Mouse (Mus musculus) adrenal gland, postnatal 14 days (tissue): ENCODE results near the gene Tpm4. TPM values are rescaled to one million over a fixed set of nuclear protein-coding genes. Genes with fewer than 3 reads are reported as not detected.

Experiments used
- DNase-seq: peaks from one replicate; pipeline ENCODE4 v3.0.0; 2021; ENCODE audit warnings: mixed read lengths
- total RNA-seq: library from RNA; stranded (reverse); gene quantifications from 2 replicates; pipeline ENCODE4 v1.2.3, GENCODE M21; 2021

Tpm4 gene
- total RNA-seq, 1 experiment from 2014 or later, result 286 TPM

GRCm38 (mm10) chr8:72138456-72138855 is 3.7 kb downstream of the Tpm4 start:
- no peak for DNase-seq

- no peak for DNase-seq
Observed at GRCm38 (mm10) chr8:72143256-72143824, 8.6 kb downstream of the Tpm4 start.

GRCm38 (mm10) chr8:72144345-72144975 is 9.7 kb downstream of the Tpm4 start:
- no peak for DNase-seq

GRCm38 (mm10) chr8:72145511-72145910 is 10.7 kb downstream of the Tpm4 start:
- no peak for DNase-seq

GRCm38 (mm10) chr8:72146056-72146455 is 11.3 kb downstream of the Tpm4 start:
- peak; percentile 68 for DNase-seq

- DNase-seq, result no peak
Observed at GRCm38 (mm10) chr8:72146556-72146955, 11.8 kb downstream of the Tpm4 start.

- DNase-seq, result no peak
Observed at GRCm38 (mm10) chr8:72147266-72147665, 12.5 kb downstream of the Tpm4 start.

- no peak for DNase-seq
Observed at GRCm38 (mm10) chr8:72149056-72149455, 14.3 kb downstream of the Tpm4 start.

GRCm38 (mm10) chr8:72151418-72152078 is 16.8 kb downstream of the Tpm4 start:
- DNase-seq, result no peak

- no peak for DNase-seq
Observed at GRCm38 (mm10) chr8:72153382-72153781, 18.6 kb downstream of the Tpm4 start.

- DNase-seq, result no peak
Observed at GRCm38 (mm10) chr8:72158096-72158495, 23.3 kb downstream of the Tpm4 start.

- DNase-seq, result no peak
Observed at GRCm38 (mm10) chr8:72158726-72159125, 24.0 kb downstream of the Tpm4 start.

GRCm38 (mm10) chr8:72160007-72160406 is 25.2 kb downstream of the Tpm4 start:
- DNase-seq, result no peak

GRCm38 (mm10) chr8:72160707-72161697 is 26.2 kb downstream of the Tpm4 start, which contains the start of gene Rab8a:
Gene Rab8a, plus strand, starts transcription at chr8:72161200.
- peak; percentile 100 for DNase-seq

- no peak for DNase-seq
Observed at GRCm38 (mm10) chr8:72162821-72163220, 28.0 kb downstream of the Tpm4 start.

GRCm38 (mm10) chr8:72169098-72169668 is 34.4 kb downstream of the Tpm4 start:
- DNase-seq, result no peak

- no peak for DNase-seq
Observed at GRCm38 (mm10) chr8:72169681-72170249, 35.0 kb downstream of the Tpm4 start.

GRCm38 (mm10) chr8:72177346-72177925 is 42.7 kb downstream of the Tpm4 start:
- peak; percentile 85 for DNase-seq

- DNase-seq, result peak; percentile 55
Observed at GRCm38 (mm10) chr8:72183554-72184202, 48.9 kb downstream of the Tpm4 start.

GRCm38 (mm10) chr8:72187793-72188331 is 53.1 kb downstream of the Tpm4 start:
- no peak for DNase-seq
